Mouse (Mus musculus) CH12.LX (cell line): Measurements from ENCODE around the gene E4f1. TPM values are rescaled to one million over a fixed set of nuclear protein-coding genes. Genes with fewer than 3 reads are reported as not detected.

Experiments used
- DNase-seq: peaks from one replicate; pipeline ENCODE4 v3.0.0-alpha.2; 2013; ENCODE audit errors: extremely low read depth
- H3K27ac ChIP-seq: 2 replicates; pipeline ENCODE4 v1.5.1; 2012; ENCODE audit warnings: low read depth, mild to moderate bottlenecking, control low read depth, moderate library complexity; ENCODE audit not compliant: insufficient read depth
- H3K27me3 ChIP-seq: replicated peaks from 2 replicates; pipeline ENCODE3; 2012; ENCODE audit warnings: inconsistent platforms
- H3K36me3 ChIP-seq, 2 experiments: replicated peaks in 1 of 2; 2 replicates each; pipeline versions ENCODE3 to v1.6.1; 2012; ENCODE audit warnings: inconsistent platforms in 1 of 2, low read length in 1 of 2, mild to moderate bottlenecking in 1 of 2, mixed read lengths in 1 of 2, moderate library complexity in 1 of 2; ENCODE audit not compliant: control insufficient read depth in 1 of 2, insufficient read depth in 1 of 2
- H3K4me1 ChIP-seq, 2 experiments: 2 replicates each; pipeline ENCODE4 v1.6.1; 2012; ENCODE audit warnings: inconsistent platforms in 1 of 2, moderate library complexity in 1 of 2; ENCODE audit not compliant: insufficient read depth in 2 of 2, control insufficient read depth in 1 of 2
- H3K4me2 ChIP-seq: 2 replicates; pipeline ENCODE4 v1.6.1; 2012; ENCODE audit warnings: low read depth, mild to moderate bottlenecking, control low read depth; ENCODE audit not compliant: poor library complexity, insufficient read depth, severe bottlenecking
- H3K4me3 ChIP-seq, 3 experiments: fragments of 150-350 bp in 1 of 3; sonication (generic) in 1 of 3; replicated peaks in 1 of 3; 2 replicates each; pipeline versions ENCODE3 to v1.5.1; 2011 to 2012; ENCODE audit warnings: low read depth in 2 of 3, low read length in 2 of 3, mild to moderate bottlenecking in 2 of 3, moderate library complexity in 2 of 3, control low read depth in 1 of 3, improper control_type of control experiment in 1 of 3, inconsistent platforms in 1 of 3, mixed read lengths in 1 of 3; ENCODE audit not compliant: poor library complexity in 1 of 3
- H3K79me2 ChIP-seq: replicated peaks from 2 replicates; pipeline ENCODE4 v1.6.1; 2012; ENCODE audit warnings: mild to moderate bottlenecking, moderate library complexity; ENCODE audit not compliant: control insufficient read depth, poor library complexity, insufficient read depth, severe bottlenecking; ENCODE audit errors: extremely low read depth
- H3K9ac ChIP-seq: 2 replicates; pipeline ENCODE4 v1.6.1; 2012; ENCODE audit warnings: low read depth, mild to moderate bottlenecking, control low read depth, moderate library complexity; ENCODE audit not compliant: insufficient read depth
- H3K9me3 ChIP-seq: replicated peaks from 2 replicates; pipeline ENCODE3; 2012; ENCODE audit warnings: low read length, inconsistent platforms, mixed read lengths
- BHLHE40 ChIP-seq: IDR thresholded peaks from 2 replicates; pipeline ENCODE4 v1.6.1; 2011; ENCODE audit warnings: mild to moderate bottlenecking, low read depth, low read length, improper control_type of control experiment
- CHD1 ChIP-seq: IDR thresholded peaks from 2 replicates; pipeline ENCODE4 v1.6.1; 2012; ENCODE audit warnings: low read depth, low read length, improper control_type of control experiment, inconsistent platforms
- CHD2 ChIP-seq: IDR thresholded peaks from 2 replicates; pipeline ENCODE4 v1.6.1; 2011; ENCODE audit warnings: low read length, improper control_type of control experiment
- CTCF ChIP-seq, 2 experiments: IDR thresholded peaks in 1 of 2; conservative IDR thresholded peaks in 1 of 2; 2 replicates each; pipeline ENCODE4 v1.5.1; 2011 to 2012; ENCODE audit warnings: low read depth in 2 of 2, low read length in 2 of 2, improper control_type of control experiment in 1 of 2, inconsistent platforms in 1 of 2, mild to moderate bottlenecking in 1 of 2, moderate library complexity in 1 of 2
- E2F4 ChIP-seq: IDR thresholded peaks from 2 replicates; pipeline ENCODE4 v1.6.1; 2011; ENCODE audit warnings: low read depth, low read length, improper control_type of control experiment; ENCODE audit not compliant: insufficient replicate concordance
- ELF1 ChIP-seq: IDR thresholded peaks from 2 replicates; pipeline ENCODE4 v1.6.1; 2014; ENCODE audit warnings: low read depth, mild to moderate bottlenecking, inconsistent platforms, low read length, improper control_type of control experiment
- EP300 ChIP-seq: IDR thresholded peaks from 2 replicates; pipeline ENCODE4 v1.6.1; 2011; ENCODE audit warnings: low read length, improper control_type of control experiment
- HCFC1 ChIP-seq: IDR thresholded peaks from 2 replicates; pipeline ENCODE4 v1.6.1; 2012; ENCODE audit warnings: low read depth, mild to moderate bottlenecking, inconsistent platforms, low read length, improper control_type of control experiment
- IRF4 ChIP-seq: IDR thresholded peaks from 2 replicates; pipeline ENCODE4 v1.6.1; 2014; ENCODE audit warnings: low read depth, mild to moderate bottlenecking, inconsistent platforms, low read length, improper control_type of control experiment
- JUND ChIP-seq: conservative IDR thresholded peaks from 2 replicates; pipeline ENCODE4 v1.6.1; 2011; ENCODE audit warnings: low read depth, low read length, improper control_type of control experiment
- MAFK ChIP-seq: IDR thresholded peaks from 2 replicates; pipeline ENCODE4 v1.6.1; 2011; ENCODE audit warnings: low read length, improper control_type of control experiment; ENCODE audit not compliant: insufficient replicate concordance
- MAX ChIP-seq: IDR thresholded peaks from 2 replicates; pipeline ENCODE4 v1.6.1; 2011; ENCODE audit warnings: low read length, improper control_type of control experiment
- MEF2A ChIP-seq: IDR thresholded peaks from 2 replicates; pipeline ENCODE4 v1.6.1; 2014; ENCODE audit warnings: low read depth, mild to moderate bottlenecking, inconsistent platforms, low read length, improper control_type of control experiment, borderline replicate concordance
- MXI1 ChIP-seq: IDR thresholded peaks from 2 replicates; pipeline ENCODE4 v1.6.1; 2011; ENCODE audit warnings: mild to moderate bottlenecking, low read depth, low read length, improper control_type of control experiment
- MYC ChIP-seq: IDR thresholded peaks from 2 replicates; pipeline ENCODE4 v1.6.1; 2011; ENCODE audit warnings: low read depth, mild to moderate bottlenecking, improper control_type of control experiment, low read length
- NELFE ChIP-seq: IDR thresholded peaks from 2 replicates; pipeline ENCODE4 v1.6.1; 2011; ENCODE audit warnings: low read depth, low read length, improper control_type of control experiment
- NRF1 ChIP-seq: IDR thresholded peaks from 2 replicates; pipeline ENCODE4 v1.6.1; 2014; ENCODE audit warnings: low read depth, mild to moderate bottlenecking, inconsistent platforms, low read length, improper control_type of control experiment, moderate library complexity
- RCOR1 ChIP-seq: conservative IDR thresholded peaks from 2 replicates; pipeline ENCODE4 v1.6.1; 2012; ENCODE audit warnings: low read depth, mild to moderate bottlenecking, inconsistent platforms, low read length, improper control_type of control experiment
- SMC3 ChIP-seq: IDR thresholded peaks from 2 replicates; pipeline ENCODE4 v1.6.1; 2011; ENCODE audit warnings: low read depth, low read length, improper control_type of control experiment
- TBP ChIP-seq: conservative IDR thresholded peaks from 2 replicates; pipeline ENCODE4 v1.6.1; 2011; ENCODE audit warnings: low read depth, low read length, improper control_type of control experiment
- TCF12 ChIP-seq: IDR thresholded peaks from 2 replicates; pipeline ENCODE4 v1.6.1; 2014; ENCODE audit warnings: low read depth, mild to moderate bottlenecking, inconsistent platforms, low read length, improper control_type of control experiment
- UBTF ChIP-seq: IDR thresholded peaks from 2 replicates; pipeline ENCODE4 v1.6.1; 2012; ENCODE audit warnings: low read depth, mild to moderate bottlenecking, inconsistent platforms, low read length, improper control_type of control experiment, moderate library complexity
- USF1 ChIP-seq: IDR thresholded peaks from 2 replicates; pipeline ENCODE4 v1.6.1; 2014; ENCODE audit warnings: low read depth, mild to moderate bottlenecking, inconsistent platforms, low read length, improper control_type of control experiment
- USF2 ChIP-seq: conservative IDR thresholded peaks from 2 replicates; pipeline ENCODE4 v1.6.1; 2011; ENCODE audit warnings: low read depth, low read length, improper control_type of control experiment
- ZMIZ1 ChIP-seq: IDR thresholded peaks from 2 replicates; pipeline ENCODE4 v1.6.1; 2012; ENCODE audit warnings: low read depth, mild to moderate bottlenecking, inconsistent platforms, low read length, improper control_type of control experiment
- ZNF384 ChIP-seq: IDR thresholded peaks from 2 replicates; pipeline ENCODE4 v1.6.1; 2012; ENCODE audit warnings: low read depth, low read length, improper control_type of control experiment, inconsistent platforms
- dilution Hi-C: fragments of 300-500 bp; cut with MboI; formaldehyde crosslinking; loops from 2 replicates; pipeline ENCODE4 v1.14.3; 2020; ENCODE audit warnings: low sequenced_read_pairs; ENCODE audit not compliant: extremely low pct_unique_long_range_greater_than_20kb, extremely low pct_ligation_motif_present
- in situ Hi-C: fragments of 300-500 bp; cut with MboI; formaldehyde crosslinking; loops from 3 replicates; pipeline ENCODE4 v1.14.3; 2019; ENCODE audit warnings: low sequenced_read_pairs, low pct_ligation_motif_present, low pct_unique_long_range_greater_than_20kb, mixed read lengths
- polyA plus RNA-seq: library from polyadenylated mRNA; unstranded; fragments of >175 nt; gene quantifications from 2 replicates; pipeline ENCODE4 v1.2.1, GENCODE M21; 2012; ENCODE audit warnings: low read depth; ENCODE audit not compliant: insufficient read length
- total RNA-seq, 2 experiments: library from RNA; depleted of rRNA; stranded (reverse); fragments of 300-350 nt in 1 of 2; fragments of >200 nt in 1 of 2; gene quantifications; 2 replicates each; pipeline ENCODE4 v1.2.3; 2012 to 2014

E4f1 gene
- total and polyA plus RNA-seq, 3 experiments, result 10.2 to 22.7 (median 16.2) TPM

DNA sequence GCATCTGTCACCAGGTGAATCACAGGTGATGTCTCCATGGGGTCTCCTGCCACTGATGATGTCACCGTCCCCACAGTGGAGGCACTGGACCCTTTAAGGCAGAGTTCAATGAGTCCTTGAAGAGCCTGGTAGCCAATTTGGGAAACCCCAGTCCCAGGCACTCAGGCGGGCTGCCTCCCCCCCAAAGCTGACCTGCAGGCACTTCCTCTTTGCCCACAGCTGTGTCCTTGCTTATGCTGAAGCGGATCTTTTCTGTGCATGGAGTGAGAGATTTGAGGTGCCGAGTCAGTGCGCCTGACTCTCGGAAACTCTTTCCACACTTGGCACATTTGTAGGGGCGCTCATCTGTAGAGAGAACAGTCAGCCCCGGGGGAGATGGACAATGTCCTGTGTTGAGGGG, 23.5 kb downstream of the E4f1 start:
- in situ Hi-C loops (no loop called here), dilution Hi-C loops (no loop called here)
- Histone ChIP-seq H3K4me2 (no peak overlapping the region), H3K27ac (no peak overlapping the region), H3K79me2 (0 out of 2 replicates have a peak, but pooled peaks cover 1% of the 10 kb centered on the region), H3K27me3 (no peaks in the 10 kb centered on the region), H3K4me1 (peaks cover 3 to 27% of the 10 kb centered on the region in 2 experiments; a peak in 3 of 4 replicates), H3K9me3 (no peaks in the 10 kb centered on the region), H3K36me3 (peaks cover 88 to 99% of the 10 kb centered on the region in 2 experiments), H3K4me3 (no peak overlapping the region), H3K9ac (no peak overlapping the region)
- TF ChIP-seq UBTF, result no peak
- TF ChIP-seq CHD1, result no peak
- no peak for TF ChIP-seq CTCF (conservative IDR thresholded peaks at IDR 0.05 in 1 of 2, IDR thresholded peaks at IDR 0.05 in 1 of 2; ENCODE audit: low read depth in 2 of 2, low read length in 2 of 2)
- no peak for TF ChIP-seq MXI1
- TF ChIP-seq E2F4, result no peak
- no peak for TF ChIP-seq MAFK
- no peak for TF ChIP-seq NRF1
- DNase-seq, result no peak

GRCm38 (mm10) chr17:24443409-24443808, 26.7 kb downstream of the E4f1 start:
- in situ Hi-C loops, result no loop called here
- no peaks in the 10 kb centered on the region for H3K27me3 ChIP-seq

GRCm38 (mm10) chr17:24442632-24443155, 27.4 kb downstream of the E4f1 start, which contains the start of gene Dnase1l2:
Dnase1l2 (minus strand) TSS chr17:24443105.
- peaks cover 0 to 12% of the 10 kb centered on the region in 2 experiments; a peak in 2 of 4 replicates for H3K4me1 ChIP-seq
- H3K4me3 ChIP-seq, result no peak within 1 kb of the TSS
- no peak within 1 kb of the TSS for H3K27ac ChIP-seq
- peaks cover 90 to 100% of the 10 kb centered on the region in 2 experiments for H3K36me3 ChIP-seq
- H3K9me3 ChIP-seq, result no peaks in the 10 kb centered on the region
- in situ Hi-C loops, result no loop called here
- H3K27me3 ChIP-seq, result no peaks in the 10 kb centered on the region
- dilution Hi-C loops, result no loop called here
- no peak for TF ChIP-seq ZNF384
- TF ChIP-seq USF1, result no peak
- no peak for TF ChIP-seq RCOR1
- TF ChIP-seq MEF2A, result no peak
- TF ChIP-seq USF2, result no peak
- no peak for TF ChIP-seq JUND
- no peak for TF ChIP-seq MXI1
- TF ChIP-seq MYC, result no peak
- TF ChIP-seq ZMIZ1, result no peak
- no peak for TF ChIP-seq EP300
- TF ChIP-seq ELF1, result no peak
- TF ChIP-seq CTCF (conservative IDR thresholded peaks at IDR 0.05 in 1 of 2, IDR thresholded peaks at IDR 0.05 in 1 of 2; ENCODE audit: low read depth in 2 of 2, low read length in 2 of 2), result no peak
- TF ChIP-seq CHD1, result no peak
- no peak for TF ChIP-seq BHLHE40
- TF ChIP-seq SMC3, result no peak
- TF ChIP-seq TCF12, result no peak
- TF ChIP-seq CHD2, result no peak
- DNase-seq, result no peak
- H3K4me2 ChIP-seq, result no peak within 1 kb of the TSS
- H3K79me2 ChIP-seq, result no peaks in the 10 kb centered on the region
- H3K9ac ChIP-seq, result no peak within 1 kb of the TSS

More at GRCm38 (mm10) chr17:24443409-24443808, 26.7 kb downstream of the E4f1 start:
- Histone ChIP-seq H3K27ac (no peak overlapping the region), H3K36me3 (peaks cover 89 to 100% of the 10 kb centered on the region in 2 experiments), H3K79me2 (no peaks in the 10 kb centered on the region), H3K4me1 (peaks cover 0 to 19% of the 10 kb centered on the region in 2 experiments; a peak in 2 of 4 replicates), H3K9me3 (no peaks in the 10 kb centered on the region), H3K9ac (no peak overlapping the region), H3K4me2 (no peak overlapping the region), H3K4me3 (no peak overlapping the region)
- no peak for DNase-seq
- TF ChIP-seq IRF4, result no peak
- TF ChIP-seq NELFE, result no peak
- no peak for TF ChIP-seq JUND
- no peak for TF ChIP-seq ZMIZ1
- TF ChIP-seq HCFC1, result no peak
- TF ChIP-seq TBP, result no peak
- TF ChIP-seq MEF2A, result no peak
- TF ChIP-seq MAX, result no peak
- no peak for TF ChIP-seq MAFK
- TF ChIP-seq NRF1, result no peak
- no peak for TF ChIP-seq SMC3
- dilution Hi-C loops, result no loop called here
